Mouse (Mus musculus) cortical plate, adult 2 months (tissue): Measurements from ENCODE around the gene Acad8.

ENCODE experiments used
- CTCF ChIP-seq: fragments of 200-500 bp; IDR thresholded peaks from 2 replicates; pipeline ENCODE4 v1.5.1; 2011; ENCODE audit warnings: mild to moderate bottlenecking, control low read depth, low read length; ENCODE audit not compliant: insufficient read depth; ENCODE audit errors: extremely low read depth
- POLR2A ChIP-seq: fragments of 200-500 bp; IDR thresholded peaks from 2 replicates; pipeline ENCODE4 v1.6.1; 2011; ENCODE audit warnings: mild to moderate bottlenecking, low read length, control low read depth; ENCODE audit not compliant: insufficient read depth; ENCODE audit errors: extremely low read depth

DNA sequence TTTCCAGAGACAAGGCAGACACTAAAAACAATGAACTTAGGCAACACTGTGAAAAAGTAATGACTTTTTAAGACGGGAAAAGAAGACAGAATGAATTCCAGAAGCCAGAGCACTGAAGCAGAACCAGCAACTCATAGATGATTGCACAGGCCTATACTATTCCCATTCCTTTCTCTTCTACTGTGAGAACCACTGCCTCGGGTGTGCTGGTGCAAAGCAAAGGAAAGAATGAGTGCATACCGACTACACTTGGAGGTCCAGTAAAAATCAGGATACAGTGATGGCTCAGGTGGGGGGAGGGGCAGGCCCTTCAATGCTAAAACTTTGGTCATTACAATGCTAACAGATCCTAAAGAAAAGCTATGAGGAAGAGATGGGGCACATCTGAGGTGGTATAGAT, 5.5 kb downstream of the Acad8 start:
- TF ChIP-seq CTCF (no peak), POLR2A (no peak)
